Mouse (Mus musculus): Measurements from ENCODE around the gene Tgfbr1. TPM values are rescaled to one million over a fixed set of nuclear protein-coding genes. Genes with fewer than 3 reads are reported as not detected.
A peak's percentile ranks its signal among the peaks of the same experiment; 100 is the strongest.

Gene Tgfbr1
- total RNA-seq (2014; rRNA removed) (24.7 and 33.1 TPM in 2 replicates), polyA plus RNA-seq (2015; fragmentation: Nextera tagmentation; extraction: Ambion mirVana) (13.0 and 14.0 TPM in 2 replicates)

GRCm38 (mm10) chr4:47352803-47353388 is at the start of gene Tgfbr1:
Gene Tgfbr1 (plus strand): TSS chr4:47353222.
- peak within 1 kb of the TSS; percentile 74 for H3K9ac ChIP-seq (replicated peaks; ENCODE audit: low read length)
- H3K27me3 ChIP-seq (ENCODE audit: insufficient read depth, low read length): no peaks in the 10 kb centered on the region
- DNase-seq (ENCODE audit: low spot score) (peak; percentile 98), ATAC-seq (peak; percentile 99)
- H3K27ac ChIP-seq: peak within 1 kb of the TSS; percentile 87
- no peaks in the 10 kb centered on the region for H3K36me3 ChIP-seq (ENCODE audit: insufficient read depth, low read length)
- peaks cover 6% of the 10 kb centered on the region; the same call in 1 of the 2 replicates for H3K4me1 ChIP-seq (ENCODE audit: insufficient read depth, low read length)
- peak within 1 kb of the TSS; percentile 94 for H3K4me2 ChIP-seq (ENCODE audit: low read depth, low read length)
- H3K9me3 ChIP-seq (ENCODE audit: low read length): no peaks in the 10 kb centered on the region
- no peak for TF ChIP-seq CTCF (IDR thresholded peaks at IDR 0.05; ENCODE audit: low read depth)
- under 1% methylated on average over 32 of the region's 65 CpGs for WGBS
- H3K4me3 ChIP-seq (ENCODE audit: low read length): peak within 1 kb of the TSS; percentile 84

- no peak for DNase-seq (ENCODE audit: low spot score)
- no peak overlapping the region for H3K4me3 ChIP-seq (ENCODE audit: low read length)
- ATAC-seq: no peak
- H3K27me3 ChIP-seq (ENCODE audit: insufficient read depth, low read length): no peaks in the 10 kb centered on the region
- no peak for TF ChIP-seq CTCF (IDR thresholded peaks at IDR 0.05; ENCODE audit: low read depth)
- H3K9ac ChIP-seq (replicated peaks; ENCODE audit: low read length): no peak overlapping the region
- H3K4me1 ChIP-seq (ENCODE audit: insufficient read depth, low read length): no peaks in the 10 kb centered on the region
- H3K27ac ChIP-seq: no peak overlapping the region
- H3K9me3 ChIP-seq (ENCODE audit: low read length): 0 out of 2 replicates have a peak, but pooled peaks cover 2% of the 10 kb centered on the region
- no peaks in the 10 kb centered on the region for H3K36me3 ChIP-seq (ENCODE audit: insufficient read depth, low read length)
- WGBS: 77% methylated on average over 5 of the region's 5 CpGs
- no peak overlapping the region for H3K4me2 ChIP-seq (ENCODE audit: low read depth, low read length)
Observed at GRCm38 (mm10) chr4:47303340-47303998, 49.6 kb upstream of the Tgfbr1 start.

GRCm38 (mm10) chr4:47309886-47310625 is 43.0 kb upstream of the Tgfbr1 start:
- no peak overlapping the region for H3K9ac ChIP-seq (replicated peaks; ENCODE audit: low read length)
- no peak for DNase-seq (ENCODE audit: low spot score)
- no peaks in the 10 kb centered on the region for H3K4me1 ChIP-seq (ENCODE audit: insufficient read depth, low read length)
- no peaks in the 10 kb centered on the region for H3K27me3 ChIP-seq (ENCODE audit: insufficient read depth, low read length)
- WGBS: 91% methylated on average over 12 of the region's 12 CpGs
- H3K4me3 ChIP-seq (ENCODE audit: low read length): no peak overlapping the region
- no peaks in the 10 kb centered on the region for H3K9me3 ChIP-seq (ENCODE audit: low read length)
- TF ChIP-seq CTCF (IDR thresholded peaks at IDR 0.05; ENCODE audit: low read depth): no peak
- H3K4me2 ChIP-seq (ENCODE audit: low read depth, low read length): no peak overlapping the region
- no peak overlapping the region for H3K27ac ChIP-seq
- H3K36me3 ChIP-seq (ENCODE audit: insufficient read depth, low read length): no peaks in the 10 kb centered on the region
- no peak for ATAC-seq

GRCm38 (mm10) chr4:47310812-47311211 is 42.2 kb upstream of the Tgfbr1 start:
- 64% methylated on average over 6 of the region's 6 CpGs for WGBS
- Histone ChIP-seq H3K9ac (replicated peaks; ENCODE audit: low read length) (no peak overlapping the region), H3K4me3 (ENCODE audit: low read length) (no peak overlapping the region), H3K4me2 (ENCODE audit: low read depth, low read length) (no peak overlapping the region), H3K9me3 (ENCODE audit: low read length) (no peaks in the 10 kb centered on the region), H3K4me1 (ENCODE audit: insufficient read depth, low read length) (no peaks in the 10 kb centered on the region), H3K27ac (no peak overlapping the region), H3K36me3 (ENCODE audit: insufficient read depth, low read length) (no peaks in the 10 kb centered on the region), H3K27me3 (ENCODE audit: insufficient read depth, low read length) (no peaks in the 10 kb centered on the region)
- TF ChIP-seq CTCF (IDR thresholded peaks at IDR 0.05; ENCODE audit: low read depth): no peak
- no peak for ATAC-seq
- no peak for DNase-seq (ENCODE audit: low spot score)

GRCm38 (mm10) chr4:47311467-47311866 is 41.6 kb upstream of the Tgfbr1 start:
- H3K4me2 ChIP-seq (ENCODE audit: low read depth, low read length): no peak overlapping the region
- no peak for DNase-seq (ENCODE audit: low spot score)
- H3K27ac ChIP-seq: no peak overlapping the region
- TF ChIP-seq CTCF (IDR thresholded peaks at IDR 0.05; ENCODE audit: low read depth): no peak
- 95% methylated on average over 6 of the region's 6 CpGs for WGBS
- H3K27me3 ChIP-seq (ENCODE audit: insufficient read depth, low read length): no peaks in the 10 kb centered on the region
- H3K9me3 ChIP-seq (ENCODE audit: low read length): no peaks in the 10 kb centered on the region
- H3K4me3 ChIP-seq (ENCODE audit: low read length): no peak overlapping the region
- no peaks in the 10 kb centered on the region for H3K4me1 ChIP-seq (ENCODE audit: insufficient read depth, low read length)
- no peak overlapping the region for H3K9ac ChIP-seq (replicated peaks; ENCODE audit: low read length)
- ATAC-seq: no peak
- no peaks in the 10 kb centered on the region for H3K36me3 ChIP-seq (ENCODE audit: insufficient read depth, low read length)

GRCm38 (mm10) chr4:47311929-47312328 is 41.1 kb upstream of the Tgfbr1 start:
- no peaks in the 10 kb centered on the region for H3K4me1 ChIP-seq (ENCODE audit: insufficient read depth, low read length)
- no peak for TF ChIP-seq CTCF (IDR thresholded peaks at IDR 0.05; ENCODE audit: low read depth)
- H3K27me3 ChIP-seq (ENCODE audit: insufficient read depth, low read length): no peaks in the 10 kb centered on the region
- no peaks in the 10 kb centered on the region for H3K36me3 ChIP-seq (ENCODE audit: insufficient read depth, low read length)
- ATAC-seq: no peak
- H3K4me2 ChIP-seq (ENCODE audit: low read depth, low read length): no peak overlapping the region
- no peak overlapping the region for H3K27ac ChIP-seq
- no peak overlapping the region for H3K9ac ChIP-seq (replicated peaks; ENCODE audit: low read length)
- 44% methylated on average over 7 of the region's 7 CpGs for WGBS
- H3K4me3 ChIP-seq (ENCODE audit: low read length): no peak overlapping the region
- peak; percentile 41 for DNase-seq (ENCODE audit: low spot score)
- H3K9me3 ChIP-seq (ENCODE audit: low read length): no peaks in the 10 kb centered on the region

Measured in hindbrain, postnatal 0 days (tissue).